Mouse (Mus musculus): ENCODE measurements around the gene Bend5. TPM values are rescaled to one million over a fixed set of nuclear protein-coding genes. Genes with fewer than 3 reads are reported as not detected.

Gene Bend5
- polyA plus RNA-seq, 1 experiment from 2014 or later: 22.7 TPM

GRCm38 (mm10) chr4:111487233-111487843 is 72.5 kb downstream of the Bend5 start:
- DNase-seq (ENCODE audit: low spot score) (no peak), ATAC-seq (ENCODE audit: low FRiP score, low TSS enrichment) (no peak)
- Histone ChIP-seq H3K27me3 (ENCODE audit: control insufficient read depth, insufficient read depth, low read length) (no peaks in the 10 kb centered on the region), H3K4me2 (replicated peaks; ENCODE audit: low read depth) (no peak overlapping the region), H3K4me3 (ENCODE audit: low read depth, low read length) (no peak overlapping the region), H3K4me1 (replicated peaks; ENCODE audit: control insufficient read depth, insufficient read depth) (no peaks in the 10 kb centered on the region), H3K9ac (ENCODE audit: low read length) (no peak overlapping the region), H3K27ac (replicated peaks) (no peak overlapping the region), H3K36me3 (ENCODE audit: control insufficient read depth, insufficient read depth, low read length) (no peaks in the 10 kb centered on the region), H3K9me3 (ENCODE audit: control insufficient read depth, low read length) (no peaks in the 10 kb centered on the region)
- WGBS: 85% methylated on average over 4 of the region's 4 CpGs
- TF ChIP-seq CTCF (IDR thresholded peaks at IDR 0.05; ENCODE audit: low read depth) (no peak), EP300 (optimal IDR thresholded peaks at IDR 0.05) (no peak)

DNA sequence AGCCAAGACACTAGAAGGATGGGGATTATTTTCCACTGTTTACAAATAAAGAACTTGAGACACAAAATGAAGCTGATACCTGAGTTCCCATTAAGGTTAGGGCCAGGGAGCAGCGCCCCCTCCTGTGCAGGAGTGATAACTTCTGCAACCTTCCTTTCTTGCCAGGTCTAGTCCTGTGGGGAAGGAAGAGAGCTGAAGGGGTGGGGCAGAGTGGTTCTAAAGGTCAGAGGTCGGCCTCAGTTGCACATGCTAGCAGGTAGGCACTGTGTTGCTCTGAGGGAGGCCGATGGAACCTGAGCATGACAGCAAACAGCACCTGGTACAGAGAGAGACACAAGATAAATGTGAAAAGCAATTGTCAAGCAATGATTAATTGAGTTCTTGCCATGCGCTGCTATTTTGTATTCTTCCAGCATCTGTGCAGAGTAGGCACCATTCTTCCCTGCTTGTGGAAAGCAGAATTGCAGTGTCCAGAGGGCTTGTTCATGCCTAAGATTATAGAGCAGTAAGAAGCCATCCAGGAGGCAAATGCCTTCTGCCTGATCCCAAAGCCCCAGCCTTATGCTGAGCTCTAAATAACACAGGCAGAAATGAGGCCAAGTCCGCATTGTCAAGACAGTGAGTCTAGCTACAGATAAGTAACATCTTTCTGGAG is 79.1 kb downstream of the Bend5 start:
- Histone ChIP-seq H3K9ac (ENCODE audit: low read length) (no peak overlapping the region), H3K9me3 (ENCODE audit: control insufficient read depth, low read length) (no peaks in the 10 kb centered on the region), H3K4me1 (replicated peaks; ENCODE audit: control insufficient read depth, insufficient read depth) (no peaks in the 10 kb centered on the region), H3K36me3 (ENCODE audit: control insufficient read depth, insufficient read depth, low read length) (no peaks in the 10 kb centered on the region), H3K4me2 (replicated peaks; ENCODE audit: low read depth) (no peak overlapping the region), H3K27ac (replicated peaks) (no peak overlapping the region), H3K27me3 (ENCODE audit: control insufficient read depth, insufficient read depth, low read length) (no peaks in the 10 kb centered on the region), H3K4me3 (ENCODE audit: low read depth, low read length) (no peak overlapping the region)
- 51% methylated on average over 5 of the region's 5 CpGs for WGBS
- no peak for ATAC-seq (ENCODE audit: low FRiP score, low TSS enrichment)
- peak; percentile 32 for DNase-seq (ENCODE audit: low spot score)
- TF ChIP-seq CTCF (IDR thresholded peaks at IDR 0.05; ENCODE audit: low read depth): peak; percentile 67
- no peak for TF ChIP-seq EP300 (optimal IDR thresholded peaks at IDR 0.05)

DNA sequence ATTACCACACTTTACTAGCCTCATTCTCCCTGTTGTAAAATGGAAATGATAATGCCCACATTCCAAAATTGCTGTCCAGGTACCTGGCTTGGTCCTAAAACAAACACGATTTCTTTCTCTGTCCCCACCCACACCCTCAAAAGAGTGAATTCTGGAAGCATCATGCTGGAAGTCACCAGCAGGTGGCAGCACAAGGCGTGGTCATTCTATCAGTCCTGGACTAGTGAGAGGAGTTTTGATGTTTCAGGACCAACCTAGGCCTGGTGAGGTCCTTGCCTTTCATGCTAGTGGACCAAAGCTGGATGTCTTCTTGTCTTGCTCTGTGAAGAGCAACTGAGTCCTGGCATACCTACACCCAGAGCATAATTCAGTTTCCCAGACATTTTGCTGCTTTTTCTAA is 81.1 kb downstream of the Bend5 start:
- Histone ChIP-seq H3K36me3 (ENCODE audit: control insufficient read depth, insufficient read depth, low read length) (no peaks in the 10 kb centered on the region), H3K4me2 (replicated peaks; ENCODE audit: low read depth) (no peak overlapping the region), H3K9ac (ENCODE audit: low read length) (no peak overlapping the region), H3K4me3 (ENCODE audit: low read depth, low read length) (no peak overlapping the region), H3K9me3 (ENCODE audit: control insufficient read depth, low read length) (no peaks in the 10 kb centered on the region), H3K27me3 (ENCODE audit: control insufficient read depth, insufficient read depth, low read length) (no peaks in the 10 kb centered on the region), H3K4me1 (replicated peaks; ENCODE audit: control insufficient read depth, insufficient read depth) (no peaks in the 10 kb centered on the region), H3K27ac (replicated peaks) (no peak overlapping the region)
- DNase-seq (ENCODE audit: low spot score) (peak; percentile 70), ATAC-seq (ENCODE audit: low FRiP score, low TSS enrichment) (no peak)
- TF ChIP-seq CTCF (IDR thresholded peaks at IDR 0.05; ENCODE audit: low read depth) (peak; percentile 96), EP300 (optimal IDR thresholded peaks at IDR 0.05) (no peak)
- WGBS: 4% methylated on average over 2 of the region's 2 CpGs

DNA sequence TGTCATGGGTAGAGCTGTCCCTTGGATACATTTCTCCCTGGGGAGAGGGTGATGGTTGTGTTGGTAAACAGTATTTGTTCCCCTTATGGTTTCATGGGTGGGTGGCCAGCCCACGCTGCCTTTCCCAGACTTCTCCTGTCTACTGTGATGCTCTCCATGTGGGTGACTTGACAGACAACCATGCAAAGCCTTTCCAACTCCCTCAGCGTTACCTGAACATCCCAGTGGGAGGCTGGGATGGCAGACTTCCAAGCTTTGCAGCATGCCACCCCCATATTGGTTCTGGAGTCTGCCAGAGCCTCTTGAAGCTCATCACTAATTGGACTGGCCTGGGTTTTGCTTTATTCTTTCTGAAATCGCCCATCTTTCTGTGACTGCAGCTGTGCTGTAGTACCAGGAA is 83.9 kb downstream of the Bend5 start:
- no peaks in the 10 kb centered on the region for H3K9me3 ChIP-seq (ENCODE audit: control insufficient read depth, low read length)
- no peak for DNase-seq (ENCODE audit: low spot score)
- H3K36me3 ChIP-seq (ENCODE audit: control insufficient read depth, insufficient read depth, low read length): no peaks in the 10 kb centered on the region
- ATAC-seq (ENCODE audit: low FRiP score, low TSS enrichment): no peak
- 62% methylated on average over 3 of the region's 3 CpGs for WGBS
- no peaks in the 10 kb centered on the region for H3K4me1 ChIP-seq (replicated peaks; ENCODE audit: control insufficient read depth, insufficient read depth)
- no peaks in the 10 kb centered on the region for H3K27me3 ChIP-seq (ENCODE audit: control insufficient read depth, insufficient read depth, low read length)
- no peak overlapping the region for H3K4me2 ChIP-seq (replicated peaks; ENCODE audit: low read depth)
- H3K27ac ChIP-seq (replicated peaks): no peak overlapping the region
- no peak overlapping the region for H3K9ac ChIP-seq (ENCODE audit: low read length)
- H3K4me3 ChIP-seq (ENCODE audit: low read depth, low read length): no peak overlapping the region
- TF ChIP-seq EP300 (optimal IDR thresholded peaks at IDR 0.05) (no peak), CTCF (IDR thresholded peaks at IDR 0.05; ENCODE audit: low read depth) (no peak)

DNA sequence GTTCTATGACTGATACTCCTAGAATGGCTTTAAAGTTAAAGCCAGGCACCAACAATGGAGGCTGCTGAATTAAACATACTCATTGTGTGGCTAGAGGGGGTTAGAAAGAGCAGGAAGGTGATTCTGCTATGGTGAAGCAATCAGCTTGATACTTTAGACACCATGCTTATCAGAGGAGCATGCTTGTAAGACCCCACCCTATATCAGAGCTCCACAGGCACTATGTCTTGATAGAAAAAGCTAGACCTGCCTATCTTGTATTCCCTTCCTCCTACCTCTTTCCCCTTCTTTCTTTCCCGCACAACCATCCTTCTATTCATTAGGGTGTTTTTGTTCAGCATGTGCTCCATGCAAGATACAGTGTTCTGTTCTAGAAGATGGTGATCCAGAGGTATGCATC is 86.6 kb downstream of the Bend5 start:
- Histone ChIP-seq H3K4me3 (ENCODE audit: low read depth, low read length) (no peak overlapping the region), H3K27ac (replicated peaks) (no peak overlapping the region), H3K36me3 (ENCODE audit: control insufficient read depth, insufficient read depth, low read length) (no peaks in the 10 kb centered on the region), H3K9ac (ENCODE audit: low read length) (no peak overlapping the region), H3K4me1 (replicated peaks; ENCODE audit: control insufficient read depth, insufficient read depth) (no peaks in the 10 kb centered on the region), H3K4me2 (replicated peaks; ENCODE audit: low read depth) (no peak overlapping the region), H3K9me3 (ENCODE audit: control insufficient read depth, low read length) (no peaks in the 10 kb centered on the region), H3K27me3 (ENCODE audit: control insufficient read depth, insufficient read depth, low read length) (no peaks in the 10 kb centered on the region)
- ATAC-seq (ENCODE audit: low FRiP score, low TSS enrichment) (no peak), DNase-seq (ENCODE audit: low spot score) (no peak)
- 87% methylated on average over 1 of the region's 1 CpGs for WGBS
- TF ChIP-seq CTCF (IDR thresholded peaks at IDR 0.05; ENCODE audit: low read depth) (no peak), EP300 (optimal IDR thresholded peaks at IDR 0.05) (no peak)

GRCm38 (mm10) chr4:111502965-111503727 is 88.3 kb downstream of the Bend5 start:
- Histone ChIP-seq H3K4me1 (replicated peaks; ENCODE audit: control insufficient read depth, insufficient read depth) (no peaks in the 10 kb centered on the region), H3K4me3 (ENCODE audit: low read depth, low read length) (no peak overlapping the region), H3K27me3 (ENCODE audit: control insufficient read depth, insufficient read depth, low read length) (no peaks in the 10 kb centered on the region), H3K4me2 (replicated peaks; ENCODE audit: low read depth) (no peak overlapping the region), H3K9me3 (ENCODE audit: control insufficient read depth, low read length) (no peaks in the 10 kb centered on the region), H3K9ac (ENCODE audit: low read length) (no peak overlapping the region), H3K36me3 (ENCODE audit: control insufficient read depth, insufficient read depth, low read length) (no peaks in the 10 kb centered on the region), H3K27ac (replicated peaks) (no peak overlapping the region)
- WGBS: 38% methylated on average over 5 of the region's 5 CpGs
- TF ChIP-seq CTCF (IDR thresholded peaks at IDR 0.05; ENCODE audit: low read depth) (no peak), EP300 (optimal IDR thresholded peaks at IDR 0.05) (no peak)
- DNase-seq (ENCODE audit: low spot score) (no peak), ATAC-seq (ENCODE audit: low FRiP score, low TSS enrichment) (0 out of 2 replicates have a peak, but pooled peaks have one; percentile 38)

Measured in stomach, postnatal 0 days (tissue).